Mouse (Mus musculus) B cell, adult 2 months (primary cell): ENCODE measurements at regions not wholly inside any gene's neighbourhood (a gene's known extent, or its start where the extent isn't known, plus 50 kb on each side); places are given as distances from the start of the nearest gene placed in this dataset.
"Not testable (repeated sequence)": the region's sequence is repeated elsewhere in the genome, so short reads cannot be mapped to it uniquely, and the experiment has no call there.

Experiments used
- DNase-seq, 2 experiments: peaks; one replicate each; pipeline ENCODE4 v3.0.0; 2022

GRCm38 (mm10) chr14:54148121-54148520 is 105.8 kb downstream of the Dad1 start:
- DNase-seq: no peak

GRCm38 (mm10) chr14:54147546-54147945 is 106.4 kb downstream of the Dad1 start:
- DNase-seq: no peak

GRCm38 (mm10) chr14:54145743-54146741 is 107.9 kb downstream of the Dad1 start:
- no peak for DNase-seq

- DNase-seq: no peak
Measured at GRCm38 (mm10) chr14:54143828-54144227, 110.1 kb downstream of the Dad1 start.

- no peak for DNase-seq
Measured at GRCm38 (mm10) chr14:54138288-54138687, 115.6 kb downstream of the Dad1 start.

- DNase-seq: no peak
Measured at GRCm38 (mm10) chr14:54136538-54136937, 117.4 kb downstream of the Dad1 start.

GRCm38 (mm10) chr14:54128334-54128733 is 125.6 kb downstream of the Dad1 start:
- no peak for DNase-seq

- DNase-seq: no peak
Measured at GRCm38 (mm10) chr14:54125510-54125909, 128.4 kb downstream of the Dad1 start.

GRCm38 (mm10) chr14:54121973-54122372 is 131.9 kb downstream of the Dad1 start:
- no peak for DNase-seq

- no peak for DNase-seq
Measured at GRCm38 (mm10) chr14:54121340-54121739, 132.6 kb downstream of the Dad1 start.

GRCm38 (mm10) chr14:54120194-54120593 is 133.7 kb downstream of the Dad1 start:
- no peak for DNase-seq

GRCm38 (mm10) chr14:54117607-54118006 is 136.3 kb downstream of the Dad1 start:
- DNase-seq: not testable (repeated sequence)

GRCm38 (mm10) chr14:54113216-54113615 is 140.7 kb downstream of the Dad1 start:
- DNase-seq: no peak

GRCm38 (mm10) chr14:54110971-54111370 is 142.9 kb downstream of the Dad1 start:
- DNase-seq: no peak

GRCm38 (mm10) chr14:54109129-54109528 is 144.8 kb downstream of the Dad1 start:
- DNase-seq: no peak

- no peak for DNase-seq
Measured at GRCm38 (mm10) chr14:54108311-54109074, 145.4 kb downstream of the Dad1 start.

- no peak for DNase-seq
Measured at GRCm38 (mm10) chr14:54107204-54107796, 146.6 kb downstream of the Dad1 start.

- DNase-seq: no peak
Measured at GRCm38 (mm10) chr14:54104243-54104642, 149.7 kb downstream of the Dad1 start.

GRCm38 (mm10) chr14:54103541-54103940 is 150.4 kb downstream of the Dad1 start:
- no peak for DNase-seq

GRCm38 (mm10) chr14:54103115-54103514 is 150.8 kb downstream of the Dad1 start:
- no peak for DNase-seq

- DNase-seq: no peak
Measured at GRCm38 (mm10) chr14:54101775-54102174, 152.1 kb downstream of the Dad1 start.

GRCm38 (mm10) chr14:54099360-54099759 is 154.5 kb downstream of the Dad1 start:
- DNase-seq: no peak

- DNase-seq: no peak
Measured at GRCm38 (mm10) chr14:54098122-54098775, 155.7 kb downstream of the Dad1 start.
